Mouse (Mus musculus) heart, embryonic 11.5 days (tissue): ENCODE measurements around the gene Fitm2. TPM values are rescaled to one million over a fixed set of nuclear protein-coding genes. Genes with fewer than 3 reads are reported as not detected.

Source experiments
- ATAC-seq: fragments of 200-750 bp; cut with Nextera tagmentation; replicated peaks from 2 replicates; pipeline ENCODE4 v1.8.0; 2017; ENCODE audit warnings: moderate library complexity; ENCODE audit not compliant: insufficient number of reproducible peaks, low FRiP score, low TSS enrichment
- H3K27ac ChIP-seq: fragments of 300-500 bp; sonication (generic); 2 replicates; pipeline ENCODE4 v1.5.1; 2014; ENCODE audit warnings: mild to moderate bottlenecking, low read depth, low read length
- H3K27me3 ChIP-seq: fragments of 300-500 bp; sonication (generic); 2 replicates; pipeline ENCODE4 v1.6.1; 2014; ENCODE audit warnings: mild to moderate bottlenecking, low read length, mixed read lengths; ENCODE audit not compliant: control insufficient read depth, insufficient read depth
- H3K36me3 ChIP-seq: fragments of 300-500 bp; sonication (generic); 2 replicates; pipeline ENCODE4 v1.6.1; 2014; ENCODE audit warnings: mild to moderate bottlenecking, low read length, moderate library complexity, mixed read lengths; ENCODE audit not compliant: control insufficient read depth, insufficient read depth
- H3K4me1 ChIP-seq: fragments of 300-500 bp; sonication (generic); 2 replicates; pipeline ENCODE4 v1.6.1; 2014; ENCODE audit warnings: low read length; ENCODE audit not compliant: control insufficient read depth, insufficient read depth
- H3K4me2 ChIP-seq: fragments of 300-500 bp; sonication (generic); 2 replicates; pipeline ENCODE4 v1.6.1; 2014; ENCODE audit warnings: mild to moderate bottlenecking, moderate library complexity
- H3K4me3 ChIP-seq: fragments of 300-500 bp; sonication (generic); 2 replicates; pipeline ENCODE4 v1.5.1; 2014; ENCODE audit warnings: low read depth, low read length
- H3K9ac ChIP-seq: fragments of 300-500 bp; sonication (generic); 2 replicates; pipeline ENCODE4 v1.6.1; 2014; ENCODE audit warnings: mild to moderate bottlenecking, low read depth, low read length, moderate library complexity
- H3K9me3 ChIP-seq: fragments of 300-500 bp; sonication (generic); replicated peaks from 2 replicates; pipeline ENCODE4 v1.6.1; 2016; ENCODE audit warnings: low read length; ENCODE audit not compliant: control insufficient read depth
- WGBS: fragments of 180-500 bp; shearing (Covaris S2); extraction: QIAGEN DNeasy Blood & Tissue Kit; methylation state at CpG from one replicate; pipeline ENCODE4 v1.1.7; 2014; ENCODE audit not compliant: insufficient replicate concordance; 5-methylcytosine and 5-hydroxymethylcytosine counted together
- polyA plus RNA-seq: library from polyadenylated mRNA; unstranded; fragments of >200 nt; fragmentation: Nextera tagmentation; extraction: Ambion mirVana; gene quantifications from 2 replicates; pipeline ENCODE4 v1.2.1, GENCODE M21; 2014

Gene Fitm2
- polyA plus RNA-seq, 1 experiment from 2014 or later = 11.6 TPM

DNA sequence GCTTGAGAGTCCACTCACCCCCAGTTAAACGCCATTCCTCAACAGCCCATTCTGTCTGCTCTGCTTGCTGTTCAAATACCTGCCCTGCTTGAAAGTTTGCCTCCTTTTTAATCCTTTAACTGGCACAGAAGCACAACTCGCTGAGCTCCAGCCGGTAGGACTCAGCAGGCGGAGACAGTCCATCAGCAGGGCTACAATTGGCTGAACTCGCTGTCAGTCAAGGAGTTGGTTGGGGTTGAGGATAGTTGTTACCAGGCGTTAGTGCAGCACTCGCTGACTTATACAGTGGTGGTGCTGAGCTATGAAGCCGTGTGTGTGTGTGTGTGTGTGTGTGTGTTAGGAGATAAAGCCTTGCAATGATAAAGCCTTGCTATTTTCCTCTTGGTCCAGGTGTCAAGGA is 11.8 kb downstream of the Fitm2 start:
- H3K4me1 ChIP-seq = peaks cover 35% of the 10 kb centered on the region
- no peaks in the 10 kb centered on the region for H3K36me3 ChIP-seq
- no peak overlapping the region for H3K27ac ChIP-seq
- no peak overlapping the region for H3K9ac ChIP-seq
- H3K4me3 ChIP-seq = no peak overlapping the region
- no peaks in the 10 kb centered on the region for H3K9me3 ChIP-seq
- no peak for ATAC-seq
- peaks cover 16% of the 10 kb centered on the region for H3K27me3 ChIP-seq
- WGBS = 86% methylated on average over 8 of the region's 8 CpGs
- no peak overlapping the region for H3K4me2 ChIP-seq

DNA sequence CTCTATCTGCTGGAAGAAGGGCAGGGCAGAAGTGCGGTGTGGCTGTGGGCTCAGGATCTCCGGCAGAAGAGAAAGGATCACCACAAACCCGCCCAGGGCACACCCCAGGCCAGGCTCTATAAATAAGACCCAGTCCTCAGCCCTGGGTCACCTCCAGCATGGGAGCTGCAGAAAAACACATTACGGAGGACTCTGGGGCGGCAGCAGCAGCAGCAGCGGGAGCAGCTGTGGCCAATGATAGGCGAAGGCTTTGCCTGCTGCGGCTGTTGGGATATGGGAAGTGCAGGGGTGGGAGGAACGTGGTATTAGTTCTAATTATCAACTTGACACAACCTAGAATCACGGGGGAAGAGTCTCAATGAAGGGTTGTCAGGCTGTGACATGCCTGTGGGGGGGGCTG is 13.0 kb downstream of the Fitm2 start:
- no peak overlapping the region for H3K9ac ChIP-seq
- H3K36me3 ChIP-seq = no peaks in the 10 kb centered on the region
- WGBS = 26% methylated on average over 10 of the region's 10 CpGs
- no peak for ATAC-seq
- H3K4me1 ChIP-seq = peaks cover 23% of the 10 kb centered on the region
- H3K9me3 ChIP-seq = no peaks in the 10 kb centered on the region
- H3K27ac ChIP-seq = no peak overlapping the region
- 0 out of 2 replicates have a peak overlapping the region, but pooled peaks have one; percentile 3 for H3K4me3 ChIP-seq
- peaks cover 16% of the 10 kb centered on the region for H3K27me3 ChIP-seq
- peak overlapping the region; percentile 37 for H3K4me2 ChIP-seq

- H3K36me3 ChIP-seq = no peaks in the 10 kb centered on the region
- H3K4me1 ChIP-seq = peaks cover 18% of the 10 kb centered on the region
- 0 out of 2 replicates have a peak overlapping the region, but pooled peaks have one; percentile 3 for H3K4me3 ChIP-seq
- WGBS = 30% methylated on average over 27 of the region's 27 CpGs
- H3K4me2 ChIP-seq = peak overlapping the region; percentile 37
- ATAC-seq = no peak
- no peak overlapping the region for H3K9ac ChIP-seq
- H3K9me3 ChIP-seq = no peaks in the 10 kb centered on the region
- no peak overlapping the region for H3K27ac ChIP-seq
- peaks cover 16% of the 10 kb centered on the region for H3K27me3 ChIP-seq
Observed at GRCm38 (mm10) chr2:163458539-163459265, 13.7 kb downstream of the Fitm2 start.

GRCm38 (mm10) chr2:163453378-163453777 is 19.1 kb downstream of the Fitm2 start:
- H3K4me3 ChIP-seq = no peak overlapping the region
- no peak overlapping the region for H3K9ac ChIP-seq
- H3K4me2 ChIP-seq = no peak overlapping the region
- no peak overlapping the region for H3K27ac ChIP-seq
- no peaks in the 10 kb centered on the region for H3K9me3 ChIP-seq
- peaks cover under 1% of the 10 kb centered on the region; the same call in 1 of the 2 replicates for H3K4me1 ChIP-seq
- H3K27me3 ChIP-seq = peaks cover 8% of the 10 kb centered on the region
- no peaks in the 10 kb centered on the region for H3K36me3 ChIP-seq
- 82% methylated on average over 13 of the region's 13 CpGs for WGBS
- no peak for ATAC-seq

GRCm38 (mm10) chr2:163452738-163453137 is 19.7 kb downstream of the Fitm2 start:
- no peak overlapping the region for H3K9ac ChIP-seq
- no peak overlapping the region for H3K27ac ChIP-seq
- no peak overlapping the region for H3K4me3 ChIP-seq
- no peak for ATAC-seq
- no peak overlapping the region for H3K4me2 ChIP-seq
- H3K9me3 ChIP-seq = no peaks in the 10 kb centered on the region
- H3K27me3 ChIP-seq = peaks cover 3% of the 10 kb centered on the region
- WGBS = 78% methylated on average over 6 of the region's 6 CpGs
- H3K4me1 ChIP-seq = no peaks in the 10 kb centered on the region
- no peaks in the 10 kb centered on the region for H3K36me3 ChIP-seq

- WGBS = 59% methylated on average over 6 of the region's 6 CpGs
Observed at GRCm38 (mm10) chr2:163450668-163451295, 21.6 kb downstream of the Fitm2 start.

GRCm38 (mm10) chr2:163449276-163449675 is 23.2 kb downstream of the Fitm2 start:
- Histone ChIP-seq H3K4me3 (no peak overlapping the region), H3K27ac (no peak overlapping the region), H3K36me3 (no peaks in the 10 kb centered on the region), H3K4me2 (no peak overlapping the region), H3K9ac (no peak overlapping the region), H3K9me3 (no peaks in the 10 kb centered on the region), H3K4me1 (no peaks in the 10 kb centered on the region), H3K27me3 (no peaks in the 10 kb centered on the region; the same call in 1 of the 2 replicates)
- 56% methylated on average over 3 of the region's 3 CpGs for WGBS
- ATAC-seq = no peak

More at GRCm38 (mm10) chr2:163450668-163451295, 21.6 kb downstream of the Fitm2 start:
- Histone ChIP-seq H3K4me2 (no peak overlapping the region), H3K4me1 (no peaks in the 10 kb centered on the region), H3K9ac (no peak overlapping the region), H3K27ac (no peak overlapping the region), H3K36me3 (no peaks in the 10 kb centered on the region), H3K9me3 (no peaks in the 10 kb centered on the region), H3K4me3 (no peak overlapping the region), H3K27me3 (no peaks in the 10 kb centered on the region; the same call in 1 of the 2 replicates)
- ATAC-seq = no peak

DNA sequence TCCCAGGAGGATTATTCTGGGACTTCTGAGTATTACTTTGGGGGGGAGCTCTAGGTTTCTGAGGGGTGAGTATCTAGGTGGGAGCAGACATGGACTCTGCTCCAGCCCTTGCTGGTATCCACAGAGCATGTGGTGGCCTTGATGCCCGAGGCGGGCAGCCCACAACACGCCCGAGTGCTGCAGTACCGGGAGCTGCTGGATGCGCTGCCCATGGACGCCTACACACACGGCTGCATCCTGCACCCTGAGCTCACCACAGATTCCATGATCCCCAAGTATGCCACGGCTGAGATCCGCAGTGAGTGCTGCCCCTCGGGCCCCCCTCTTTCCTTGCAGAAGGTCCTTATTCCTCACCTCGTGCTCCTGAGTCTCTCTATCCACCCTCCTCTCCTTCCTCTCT is 25.1 kb downstream of the Fitm2 start:
- no peak overlapping the region for H3K4me3 ChIP-seq
- no peak overlapping the region for H3K4me2 ChIP-seq
- H3K27me3 ChIP-seq = no peaks in the 10 kb centered on the region; the same call in 1 of the 2 replicates
- H3K9ac ChIP-seq = no peak overlapping the region
- H3K4me1 ChIP-seq = no peaks in the 10 kb centered on the region
- H3K9me3 ChIP-seq = no peaks in the 10 kb centered on the region
- no peaks in the 10 kb centered on the region for H3K36me3 ChIP-seq
- WGBS = 69% methylated on average over 12 of the region's 12 CpGs
- no peak overlapping the region for H3K27ac ChIP-seq
- no peak for ATAC-seq
